Mouse (Mus musculus) hindbrain, embryonic 11.5 days (tissue): ENCODE results near the gene Gm20479. TPM values are rescaled to one million over a fixed set of nuclear protein-coding genes. Genes with fewer than 3 reads are reported as not detected.
A peak's percentile ranks its signal among the peaks of the same experiment; 100 is the strongest.

Source experiments
- ATAC-seq: fragments of 200-750 bp; cut with Nextera tagmentation; 2 replicates; pipeline ENCODE4 v1.8.0; 2017; ENCODE audit warnings: mild to moderate bottlenecking, moderate TSS enrichment, moderate library complexity; ENCODE audit not compliant: low FRiP score
- DNase-seq: peaks from one replicate; pipeline ENCODE4 v3.0.0-alpha.2; 2015; ENCODE audit warnings: low spot score
- H3K27ac ChIP-seq: fragments of 300-500 bp; sonication (generic); 2 replicates; pipeline ENCODE4 v1.5.1; 2014; ENCODE audit warnings: mild to moderate bottlenecking, low read depth, low read length
- H3K27me3 ChIP-seq: fragments of 300-500 bp; sonication (generic); 2 replicates; pipeline ENCODE4 v1.6.1; 2014; ENCODE audit warnings: mild to moderate bottlenecking, low read length, moderate library complexity, mixed read lengths; ENCODE audit not compliant: control insufficient read depth, insufficient read depth
- H3K36me3 ChIP-seq: fragments of 300-500 bp; sonication (generic); 2 replicates; pipeline ENCODE4 v1.6.1; 2014; ENCODE audit warnings: mild to moderate bottlenecking, low read length, moderate library complexity, mixed read lengths; ENCODE audit not compliant: control insufficient read depth, insufficient read depth
- H3K4me1 ChIP-seq: fragments of 300-500 bp; sonication (generic); replicated peaks from 2 replicates; pipeline ENCODE4 v1.6.1; 2014; ENCODE audit warnings: low read length, mixed read lengths; ENCODE audit not compliant: control insufficient read depth, insufficient read depth
- H3K4me2 ChIP-seq: fragments of 300-500 bp; sonication (generic); replicated peaks from 2 replicates; pipeline ENCODE4 v1.6.1; 2014; ENCODE audit warnings: mild to moderate bottlenecking, low read depth, low read length
- H3K4me3 ChIP-seq: fragments of 300-500 bp; sonication (generic); 2 replicates; pipeline ENCODE4 v1.5.1; 2014; ENCODE audit warnings: low read depth, low read length
- H3K9ac ChIP-seq: fragments of 300-500 bp; sonication (generic); 2 replicates; pipeline ENCODE4 v1.6.1; 2014; ENCODE audit warnings: low read depth, low read length
- H3K9me3 ChIP-seq: fragments of 300-500 bp; sonication (generic); 2 replicates; pipeline ENCODE4 v1.6.1; 2016; ENCODE audit warnings: low read length; ENCODE audit not compliant: control insufficient read depth
- WGBS: fragments of 180-500 bp; shearing (Covaris S2); extraction: QIAGEN DNeasy Blood & Tissue Kit; methylation state at CpG from one replicate; pipeline ENCODE4 v1.1.7; 2014; 5-methylcytosine and 5-hydroxymethylcytosine counted together
- polyA plus RNA-seq: library from polyadenylated mRNA; unstranded; fragments of >200 nt; fragmentation: Nextera tagmentation; extraction: Ambion mirVana; gene quantifications from 2 replicates; pipeline ENCODE4 v1.2.1, GENCODE M21; 2014

Gm20479 gene
- polyA plus RNA-seq, 1 experiment from 2014 or later: 0.57 TPM

DNA sequence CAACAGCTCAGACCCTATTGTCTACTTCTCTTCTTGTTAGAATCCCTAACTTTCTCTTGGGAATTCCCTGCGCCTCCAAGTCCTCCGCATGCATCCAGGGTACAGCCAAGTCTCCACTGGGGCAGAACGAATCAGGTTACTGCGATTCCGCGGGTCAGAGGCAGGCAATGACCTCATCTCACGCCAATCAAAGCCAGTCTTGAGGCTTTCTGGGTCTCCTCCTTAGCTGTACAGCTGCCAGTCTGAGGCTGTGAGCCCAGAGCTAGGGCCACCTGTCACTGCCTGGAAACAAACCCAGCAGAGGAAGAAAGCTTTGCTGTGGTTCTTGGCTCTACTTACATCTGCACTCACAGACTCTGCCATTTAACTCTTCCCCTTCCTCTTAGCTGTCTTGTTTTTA lies 41.3 kb downstream of the Gm20479 start:
- Histone ChIP-seq H3K27me3 (0 out of 2 replicates have a peak, but pooled peaks cover 2% of the 10 kb centered on the region), H3K9me3 (no peaks in the 10 kb centered on the region; the same call in 1 of the 2 replicates), H3K4me1 (no peaks in the 10 kb centered on the region; the same call in 1 of the 2 replicates), H3K36me3 (no peaks in the 10 kb centered on the region), H3K4me3 (no peak overlapping the region), H3K4me2 (no peak overlapping the region), H3K9ac (no peak overlapping the region), H3K27ac (no peak overlapping the region)
- ATAC-seq (no peak), DNase-seq (no peak)
- 35% methylated on average over 7 of the region's 7 CpGs for WGBS

DNA sequence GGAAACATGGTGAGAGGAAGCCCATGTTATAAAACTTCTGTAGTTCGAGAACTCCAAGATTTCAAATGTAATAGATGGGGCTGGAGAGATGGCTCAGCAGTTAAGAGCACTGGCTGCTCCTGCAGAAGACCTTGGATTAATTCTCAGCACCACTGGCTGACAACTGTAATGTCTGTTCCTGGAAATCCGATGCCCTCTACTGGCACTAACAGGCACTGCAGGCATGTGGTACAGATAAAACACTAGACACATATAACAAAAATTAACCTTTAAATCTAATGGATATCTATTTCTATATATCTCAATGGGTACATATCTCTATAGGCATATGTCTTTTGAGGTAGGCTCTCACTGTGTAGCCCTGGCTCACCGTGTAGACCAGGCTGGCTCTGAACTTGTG lies 42.8 kb downstream of the Gm20479 start:
- Histone ChIP-seq H3K4me1 (peaks cover 2% of the 10 kb centered on the region), H3K27me3 (peaks cover 8% of the 10 kb centered on the region; the same call in 1 of the 2 replicates), H3K36me3 (no peaks in the 10 kb centered on the region), H3K9me3 (no peaks in the 10 kb centered on the region; the same call in 1 of the 2 replicates), H3K9ac (no peak overlapping the region), H3K4me3 (no peak overlapping the region), H3K27ac (no peak overlapping the region), H3K4me2 (no peak overlapping the region)
- ATAC-seq: no peak
- no peak for DNase-seq
- 94% methylated on average over 3 of the region's 3 CpGs for WGBS

DNA sequence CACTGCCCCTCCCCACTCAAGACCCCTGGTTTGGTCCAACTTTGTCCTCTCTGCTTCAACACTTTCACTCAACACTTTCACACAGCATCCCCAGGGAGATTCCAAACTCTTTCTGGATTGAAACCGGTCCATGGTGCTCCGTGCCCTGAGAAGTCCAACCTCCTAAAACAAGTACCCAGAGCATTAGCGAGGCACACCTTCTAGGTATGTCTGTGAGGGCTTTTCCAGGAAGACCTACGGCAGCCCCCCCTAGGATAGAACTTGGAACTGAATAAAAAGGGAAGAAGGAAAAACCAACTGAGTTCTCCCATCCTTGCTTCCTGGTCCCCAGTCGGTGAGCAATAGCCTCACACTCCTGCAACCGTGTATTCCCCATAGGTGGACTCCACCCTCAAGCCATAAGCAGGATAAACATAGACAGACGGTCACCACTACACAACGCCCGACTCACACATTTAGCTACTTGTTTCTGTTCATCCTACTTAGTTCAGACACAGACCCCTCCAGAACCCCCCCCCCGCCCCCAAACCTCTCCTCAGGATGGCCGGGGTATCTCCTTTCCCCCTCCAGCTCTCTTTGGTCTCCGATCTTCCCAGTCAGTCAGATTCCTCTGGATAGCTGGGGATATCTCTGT lies 45.5 kb downstream of the Gm20479 start:
- Histone ChIP-seq H3K4me3 (no peak overlapping the region), H3K4me1 (peaks cover 2% of the 10 kb centered on the region), H3K9me3 (no peaks in the 10 kb centered on the region; the same call in 1 of the 2 replicates), H3K9ac (no peak overlapping the region), H3K27ac (no peak overlapping the region), H3K36me3 (no peaks in the 10 kb centered on the region), H3K4me2 (no peak overlapping the region), H3K27me3 (peaks cover 11% of the 10 kb centered on the region; the same call in 1 of the 2 replicates)
- no peak for DNase-seq
- WGBS: 89% methylated on average over 12 of the region's 12 CpGs
- ATAC-seq: no peak

DNA sequence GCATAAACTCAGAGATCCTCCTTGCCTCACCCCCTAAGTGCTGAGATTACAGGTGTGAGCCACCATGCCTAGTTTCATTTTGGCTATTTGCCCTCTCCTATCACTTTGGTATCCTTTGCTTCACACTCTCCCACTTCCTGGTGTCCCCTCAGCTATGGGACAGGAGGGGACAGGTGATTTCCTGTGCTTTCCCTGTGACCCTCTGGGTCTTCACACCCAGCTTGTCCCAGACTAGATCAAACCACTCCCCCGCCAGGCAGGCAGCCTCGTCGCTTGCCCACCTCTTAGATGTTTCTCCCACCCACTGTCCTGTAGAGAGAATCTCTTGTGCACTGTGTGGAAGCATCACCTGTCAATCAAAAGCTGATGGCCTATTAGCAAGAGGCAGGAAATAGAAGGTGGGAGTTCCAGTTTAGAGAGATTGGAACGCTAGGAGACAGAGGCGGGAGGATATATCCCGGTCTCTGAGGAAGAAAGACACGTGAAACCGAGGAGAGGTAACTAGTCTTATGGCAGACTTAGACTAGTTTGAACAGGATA lies 46.2 kb downstream of the Gm20479 start:
- 43% methylated on average over 8 of the region's 8 CpGs for WGBS
- Histone ChIP-seq H3K9me3 (no peaks in the 10 kb centered on the region; the same call in 1 of the 2 replicates), H3K4me1 (peaks cover 2% of the 10 kb centered on the region), H3K4me3 (no peak overlapping the region), H3K27me3 (peaks cover 11% of the 10 kb centered on the region; the same call in 1 of the 2 replicates), H3K27ac (no peak overlapping the region), H3K36me3 (no peaks in the 10 kb centered on the region), H3K4me2 (no peak overlapping the region), H3K9ac (no peak overlapping the region)
- ATAC-seq: no peak
- DNase-seq: no peak

DNA sequence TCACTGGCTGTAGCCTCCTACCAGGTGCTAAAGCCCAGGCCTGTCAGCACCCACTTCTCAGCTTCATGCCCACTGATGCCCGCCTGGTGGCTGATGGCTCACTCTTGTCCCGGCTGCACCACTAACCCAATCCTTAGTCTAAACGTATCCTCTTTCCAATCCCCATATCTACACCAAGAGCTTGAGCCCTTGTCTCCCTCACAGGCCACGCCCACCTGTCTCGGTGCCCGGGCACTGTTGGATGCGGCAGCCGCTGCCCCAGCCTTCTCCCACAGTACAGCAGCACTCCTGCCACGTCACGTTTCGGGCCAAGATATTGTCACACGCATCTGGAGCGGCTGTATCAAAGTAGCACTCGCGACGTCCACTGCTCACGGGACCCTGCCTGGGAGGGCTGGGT lies 46.9 kb downstream of the Gm20479 start:
- peaks cover 11% of the 10 kb centered on the region; the same call in 1 of the 2 replicates for H3K27me3 ChIP-seq
- no peak overlapping the region for H3K27ac ChIP-seq
- DNase-seq: peak; percentile 58
- no peaks in the 10 kb centered on the region; the same call in 1 of the 2 replicates for H3K9me3 ChIP-seq
- WGBS: 7% methylated on average over 17 of the region's 17 CpGs
- 0 out of 2 replicates have a peak, but pooled peaks have one; percentile 18 for ATAC-seq
- peaks cover 2% of the 10 kb centered on the region for H3K4me1 ChIP-seq
- H3K9ac ChIP-seq: no peak overlapping the region
- peak overlapping the region; percentile 36 for H3K4me2 ChIP-seq
- H3K36me3 ChIP-seq: no peaks in the 10 kb centered on the region
- peak overlapping the region; percentile 17; the same call in 1 of the 2 replicates for H3K4me3 ChIP-seq

GRCm38 (mm10) chr7:27309832-27310231 lies 47.4 kb downstream of the Gm20479 start:
- H3K9me3 ChIP-seq: no peaks in the 10 kb centered on the region; the same call in 1 of the 2 replicates
- peaks cover 2% of the 10 kb centered on the region for H3K4me1 ChIP-seq
- no peak overlapping the region for H3K4me3 ChIP-seq
- ATAC-seq: no peak
- peaks cover 11% of the 10 kb centered on the region; the same call in 1 of the 2 replicates for H3K27me3 ChIP-seq
- no peak overlapping the region for H3K9ac ChIP-seq
- H3K4me2 ChIP-seq: peak overlapping the region; percentile 36; the same call in 1 of the 2 replicates
- no peak for DNase-seq
- H3K36me3 ChIP-seq: no peaks in the 10 kb centered on the region
- H3K27ac ChIP-seq: no peak overlapping the region
- WGBS: 46% methylated on average over 3 of the region's 3 CpGs

DNA sequence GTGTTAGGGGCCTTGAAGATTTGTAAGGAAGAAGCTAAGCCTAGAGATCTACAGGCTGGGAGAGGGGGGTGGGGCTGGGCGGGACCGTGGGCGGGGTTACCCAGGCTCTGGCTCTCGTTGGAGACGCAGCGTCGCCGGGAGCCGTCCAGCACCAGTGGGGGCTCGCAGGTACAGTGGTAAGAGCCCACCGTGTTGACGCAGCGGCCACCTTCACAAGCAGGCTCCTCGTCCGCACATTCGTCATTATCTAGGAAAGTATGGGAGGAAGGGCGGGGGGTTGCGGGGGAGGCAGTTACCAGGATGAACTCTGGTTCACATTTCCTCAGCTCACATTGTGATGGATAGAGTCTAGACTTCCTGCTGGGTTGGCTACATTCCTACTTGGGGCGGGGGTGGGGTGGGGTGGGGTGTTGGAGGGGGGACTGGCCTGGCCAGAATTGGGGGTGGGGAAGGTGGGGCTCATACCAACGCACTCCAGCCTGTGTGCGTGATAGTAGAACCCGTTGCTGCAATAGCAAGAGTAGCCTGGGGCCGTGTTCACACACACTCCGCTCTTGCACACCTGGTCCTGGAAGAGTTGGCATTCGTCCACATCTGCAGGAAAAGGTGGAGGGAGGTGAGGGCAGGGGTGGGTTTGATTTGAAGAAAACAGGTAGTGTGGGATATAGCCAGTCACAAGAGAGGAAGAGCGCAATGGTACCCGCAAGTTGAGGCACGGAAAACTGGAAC lies 48.2 kb downstream of the Gm20479 start:
- Histone ChIP-seq H3K36me3 (no peaks in the 10 kb centered on the region), H3K4me3 (0 out of 2 replicates have a peak overlapping the region, but pooled peaks have one; percentile 18), H3K9me3 (no peaks in the 10 kb centered on the region; the same call in 1 of the 2 replicates), H3K27ac (no peak overlapping the region), H3K9ac (no peak overlapping the region), H3K27me3 (peaks cover 11% of the 10 kb centered on the region; the same call in 1 of the 2 replicates), H3K4me2 (peak overlapping the region; percentile 37), H3K4me1 (peaks cover 2% of the 10 kb centered on the region)
- DNase-seq (no peak), ATAC-seq (0 out of 2 replicates have a peak, but pooled peaks have one; percentile 45)
- 9% methylated on average over 27 of the region's 28 CpGs for WGBS

DNA sequence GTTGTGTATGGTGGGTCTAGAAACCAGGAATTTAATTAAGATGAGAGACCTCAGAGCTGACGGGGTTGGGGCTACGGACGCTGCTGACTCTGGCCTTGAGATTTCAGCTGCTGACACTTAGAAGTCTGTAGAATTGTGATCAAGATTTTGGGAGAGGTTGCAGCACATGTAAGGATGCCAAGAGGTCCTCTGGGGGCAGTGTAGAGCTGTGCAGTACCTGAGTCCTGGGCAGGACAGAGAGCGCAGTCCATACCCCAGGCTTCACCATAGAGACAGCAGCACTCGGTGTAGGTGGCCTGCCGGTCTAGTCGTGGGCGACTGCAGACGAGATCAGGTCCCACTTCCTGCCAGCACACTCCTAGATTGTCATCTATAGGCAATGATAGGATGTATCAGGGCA lies 49.7 kb downstream of the Gm20479 start:
- no peak for ATAC-seq
- Histone ChIP-seq H3K9ac (no peak overlapping the region), H3K4me3 (no peak overlapping the region), H3K4me2 (no peak overlapping the region), H3K36me3 (no peaks in the 10 kb centered on the region), H3K27ac (no peak overlapping the region), H3K4me1 (peaks cover 2% of the 10 kb centered on the region), H3K9me3 (no peaks in the 10 kb centered on the region), H3K27me3 (peaks cover 11% of the 10 kb centered on the region; the same call in 1 of the 2 replicates)
- 58% methylated on average over 9 of the region's 9 CpGs for WGBS
- no peak for DNase-seq
